Mouse (Mus musculus): Measurements from ENCODE around the gene Dnajc17.

The Dnajc17 gene

DNA sequence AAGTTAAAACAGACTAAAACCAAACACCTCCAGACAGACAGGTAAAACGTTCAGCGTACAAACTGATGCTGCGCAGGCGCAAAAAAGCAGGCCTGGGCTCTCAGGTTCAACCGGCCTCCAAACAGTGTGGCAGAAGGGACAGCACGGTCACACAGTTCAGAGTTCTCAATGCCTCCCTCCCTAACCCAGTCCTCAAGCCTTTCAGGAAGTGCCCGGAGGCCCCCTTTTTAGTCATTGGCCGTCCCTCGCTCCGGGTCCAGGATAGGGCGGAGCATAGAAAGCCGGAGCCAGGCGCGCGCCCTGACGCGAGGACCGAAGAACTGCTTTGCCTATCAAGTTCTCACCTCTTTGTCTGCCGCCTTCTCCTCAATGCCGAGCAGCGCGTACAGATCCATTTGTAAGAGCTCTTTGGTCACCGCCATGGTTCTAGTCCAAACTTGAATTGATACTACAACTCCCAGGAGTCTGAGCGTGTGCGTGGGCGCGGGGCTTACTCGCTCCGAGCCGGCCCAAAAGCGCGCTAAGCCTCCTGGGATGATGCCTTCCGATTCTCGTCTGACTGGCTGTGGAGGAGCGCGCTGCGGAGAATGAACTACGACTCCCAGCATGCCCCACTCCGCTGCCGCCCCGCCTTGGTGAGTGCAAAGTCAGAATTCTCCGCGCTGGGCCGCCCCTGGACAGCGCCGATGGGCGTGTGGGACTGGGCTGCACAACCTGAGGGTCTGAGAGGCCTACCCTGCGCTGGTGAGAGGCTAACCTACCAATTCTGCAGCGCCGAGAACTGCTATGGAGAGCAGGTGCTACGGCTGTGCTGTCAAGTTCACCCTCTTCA is at the start of gene Dnajc17, which contains the start of gene Zfyve19:
TSS of gene Dnajc17 (minus strand) at position 452 of the 832 bp plus-strand sequence.
TSS of gene Zfyve19 (plus strand) at position 274 of the 832 bp plus-strand sequence.
- DNase-seq (ENCODE audit: low read depth) = peak; percentile 98

- no peak for DNase-seq (ENCODE audit: low read depth)
These were observed 46.4 kb upstream of the Dnajc17 start for GRCm38 (mm10) chr2:119254976-119255375.

DNA sequence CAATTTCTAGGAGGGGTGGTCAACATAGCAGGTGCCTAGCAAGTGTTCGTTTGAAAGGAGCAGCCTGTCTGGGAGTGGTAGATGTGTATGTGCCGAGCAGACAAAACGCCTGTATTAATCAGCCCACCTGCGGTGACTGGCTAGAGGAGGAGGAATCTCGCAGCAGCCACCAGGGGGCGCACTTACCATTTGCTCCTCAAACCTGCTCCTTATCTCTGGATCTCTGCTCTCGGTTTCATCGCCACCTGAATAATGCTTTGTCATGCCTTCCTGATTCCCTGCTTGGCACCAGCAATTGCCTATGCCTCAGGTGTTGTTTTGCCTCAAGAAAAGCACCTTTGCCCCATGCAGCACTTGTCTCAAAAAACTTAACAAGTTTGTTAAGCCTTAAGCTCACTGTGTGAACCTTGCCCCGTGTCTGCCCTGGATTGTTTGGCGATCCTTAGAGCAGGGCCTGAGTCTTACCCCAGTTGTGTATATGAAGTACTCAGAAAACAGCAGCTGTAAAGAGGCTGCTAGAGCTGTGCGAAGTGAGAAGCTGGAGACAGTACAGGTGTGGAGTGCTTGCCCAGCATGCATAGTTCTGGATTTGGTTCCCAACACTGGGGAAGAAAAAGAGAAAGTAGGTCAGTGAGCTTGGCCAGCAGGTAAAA is 42.4 kb upstream of the Dnajc17 start:
- DNase-seq (ENCODE audit: low read depth) = peak; percentile 93

- DNase-seq (ENCODE audit: low read depth) = no peak
These were observed 41.8 kb upstream of the Dnajc17 start for GRCm38 (mm10) chr2:119250377-119250776.

- DNase-seq (ENCODE audit: low read depth) = no peak
These were observed 41.0 kb upstream of the Dnajc17 start for GRCm38 (mm10) chr2:119249592-119250061.

DNA sequence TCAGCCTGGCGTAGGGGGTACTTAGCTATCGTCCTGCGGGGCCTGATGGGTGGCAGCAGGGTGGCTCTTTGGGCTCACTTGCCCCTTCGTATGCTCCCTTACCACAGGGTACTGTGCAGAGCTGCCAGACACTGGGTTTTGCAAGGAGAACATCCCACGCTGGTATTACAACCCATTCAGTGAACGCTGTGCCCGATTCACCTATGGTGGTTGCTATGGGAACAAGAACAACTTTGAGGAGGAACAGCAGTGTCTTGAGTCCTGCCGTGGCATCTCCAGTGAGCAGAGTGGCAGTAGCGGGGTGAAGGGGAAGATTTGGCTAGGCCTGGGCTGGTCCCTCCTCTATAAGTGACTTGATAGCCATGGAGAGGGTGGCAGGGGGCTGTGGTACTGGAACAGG is 39.3 kb upstream of the Dnajc17 start:
- no peak for DNase-seq (ENCODE audit: low read depth)

DNA sequence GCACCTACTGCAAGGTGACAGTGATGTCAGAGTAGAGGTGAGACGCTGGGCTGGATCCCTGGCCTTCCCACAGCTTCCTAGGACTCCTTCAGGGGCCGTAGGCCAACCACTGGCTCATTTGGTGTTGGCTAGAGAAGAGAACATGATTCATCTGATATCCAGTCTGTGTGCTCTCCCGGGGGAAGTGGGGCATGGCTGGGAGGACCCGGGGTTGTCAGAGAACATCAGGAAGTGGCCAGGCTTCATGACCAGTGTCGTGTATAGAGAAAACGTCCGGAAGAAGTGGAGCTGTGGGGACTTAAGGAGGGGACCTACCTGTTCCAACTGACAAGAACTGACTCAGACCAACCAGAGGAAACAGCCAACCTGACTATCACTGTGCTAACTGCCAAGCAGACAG is 36.7 kb upstream of the Dnajc17 start:
- DNase-seq (ENCODE audit: low read depth) = no peak

DNA sequence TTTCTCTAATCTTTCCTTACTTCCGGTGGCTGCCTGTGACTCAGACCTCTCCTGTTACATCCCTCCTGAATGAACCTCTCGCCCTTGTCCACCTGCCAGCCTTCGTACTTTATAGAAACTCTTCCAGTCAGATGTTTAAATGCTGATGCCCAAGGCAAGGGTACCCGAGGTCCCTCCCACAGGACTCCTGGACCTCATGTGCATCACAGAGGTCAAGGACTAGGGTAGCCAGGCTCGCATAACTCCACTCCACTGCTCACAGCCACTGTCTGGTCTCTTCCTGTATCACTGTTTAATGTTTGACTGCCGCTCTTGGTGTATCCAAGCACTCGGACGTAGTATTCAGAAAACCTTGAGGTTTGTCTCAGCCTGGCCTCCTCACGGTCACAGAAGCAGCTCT is 34.0 kb upstream of the Dnajc17 start:
- no peak for DNase-seq (ENCODE audit: low read depth)

DNA sequence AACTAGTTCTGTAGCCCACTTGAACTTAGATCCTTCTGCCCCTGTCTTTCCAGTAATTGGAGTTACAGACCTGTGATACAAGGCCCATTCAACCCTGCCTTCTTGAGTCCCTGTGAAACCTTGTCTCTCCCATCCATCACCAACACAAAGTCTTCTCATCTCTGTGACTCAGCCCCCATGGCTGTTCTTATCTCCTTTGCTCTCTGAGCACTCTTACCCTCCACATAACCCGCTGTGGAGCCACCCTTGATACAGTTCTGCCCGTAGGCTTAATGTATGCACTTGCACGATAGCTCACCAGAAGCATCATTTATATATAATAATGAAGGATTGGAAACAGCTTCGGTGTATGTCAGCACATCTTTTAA is 32.2 kb upstream of the Dnajc17 start:
- no peak for DNase-seq (ENCODE audit: low read depth)

GRCm38 (mm10) chr2:119240075-119240818 is 31.7 kb upstream of the Dnajc17 start:
- no peak for DNase-seq (ENCODE audit: low read depth)

GRCm38 (mm10) chr2:119238671-119239070 is 30.1 kb upstream of the Dnajc17 start:
- DNase-seq (ENCODE audit: low read depth) = no peak

DNA sequence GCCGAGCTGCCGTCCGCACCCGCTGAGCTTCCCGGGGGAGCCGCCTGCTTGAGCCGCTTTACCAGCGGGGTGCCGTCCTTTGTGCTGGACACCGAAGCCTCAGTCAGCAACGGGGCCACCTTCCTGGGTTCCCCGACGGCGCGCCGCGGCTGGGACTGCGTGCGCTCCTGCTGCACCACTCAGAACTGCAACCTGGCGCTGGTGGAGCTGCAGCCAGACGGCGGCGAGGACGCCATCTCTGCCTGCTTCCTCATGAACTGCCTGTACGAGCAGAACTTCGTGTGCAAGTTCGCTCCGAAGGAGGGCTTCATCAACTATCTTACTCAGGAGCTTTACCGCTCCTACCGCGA is 29.3 kb upstream of the Dnajc17 start:
- peak; percentile 16 for DNase-seq (ENCODE audit: low read depth)

DNA sequence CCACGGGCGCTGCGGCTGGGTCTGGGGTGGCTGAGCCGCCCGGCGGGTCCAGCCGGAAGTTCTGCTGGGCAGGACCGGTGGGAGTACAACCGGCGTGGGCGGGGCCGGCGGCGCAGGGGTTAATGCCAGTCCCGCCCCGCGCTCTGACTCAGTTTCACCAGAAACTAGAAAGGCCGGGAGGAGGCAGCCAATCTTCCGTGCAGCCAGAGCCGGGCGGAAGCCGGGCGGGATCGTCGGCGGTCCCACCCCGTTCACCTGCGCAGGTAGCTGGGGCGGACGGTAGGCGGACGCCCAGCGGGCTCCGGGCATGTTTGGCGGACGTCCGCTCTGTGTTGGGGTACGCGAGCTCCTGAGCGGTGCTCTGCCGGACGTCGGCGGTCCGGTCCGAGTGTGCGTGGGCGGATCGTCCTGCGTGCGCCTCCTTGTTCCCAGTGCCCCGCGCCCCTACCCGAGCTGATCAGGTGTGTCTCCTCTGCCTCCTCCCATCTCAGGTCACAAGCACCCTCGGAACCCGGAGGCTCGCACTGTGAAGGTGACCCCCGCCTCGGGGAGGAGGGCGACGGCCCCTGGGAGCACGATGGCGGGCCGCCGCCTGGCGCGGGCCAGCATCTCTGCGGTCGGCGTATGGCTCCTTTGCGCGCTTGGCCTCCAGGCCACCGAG is 28.7 kb upstream of the Dnajc17 start, which contains the start of gene Spint1:
TSS of gene Spint1 (plus strand) at position 153 of the 661 bp plus-strand sequence.
- peak; percentile 31 for DNase-seq (ENCODE audit: low read depth)

GRCm38 (mm10) chr2:119236682-119237209 is 28.2 kb upstream of the Dnajc17 start:
- DNase-seq (ENCODE audit: low read depth) = no peak

DNA sequence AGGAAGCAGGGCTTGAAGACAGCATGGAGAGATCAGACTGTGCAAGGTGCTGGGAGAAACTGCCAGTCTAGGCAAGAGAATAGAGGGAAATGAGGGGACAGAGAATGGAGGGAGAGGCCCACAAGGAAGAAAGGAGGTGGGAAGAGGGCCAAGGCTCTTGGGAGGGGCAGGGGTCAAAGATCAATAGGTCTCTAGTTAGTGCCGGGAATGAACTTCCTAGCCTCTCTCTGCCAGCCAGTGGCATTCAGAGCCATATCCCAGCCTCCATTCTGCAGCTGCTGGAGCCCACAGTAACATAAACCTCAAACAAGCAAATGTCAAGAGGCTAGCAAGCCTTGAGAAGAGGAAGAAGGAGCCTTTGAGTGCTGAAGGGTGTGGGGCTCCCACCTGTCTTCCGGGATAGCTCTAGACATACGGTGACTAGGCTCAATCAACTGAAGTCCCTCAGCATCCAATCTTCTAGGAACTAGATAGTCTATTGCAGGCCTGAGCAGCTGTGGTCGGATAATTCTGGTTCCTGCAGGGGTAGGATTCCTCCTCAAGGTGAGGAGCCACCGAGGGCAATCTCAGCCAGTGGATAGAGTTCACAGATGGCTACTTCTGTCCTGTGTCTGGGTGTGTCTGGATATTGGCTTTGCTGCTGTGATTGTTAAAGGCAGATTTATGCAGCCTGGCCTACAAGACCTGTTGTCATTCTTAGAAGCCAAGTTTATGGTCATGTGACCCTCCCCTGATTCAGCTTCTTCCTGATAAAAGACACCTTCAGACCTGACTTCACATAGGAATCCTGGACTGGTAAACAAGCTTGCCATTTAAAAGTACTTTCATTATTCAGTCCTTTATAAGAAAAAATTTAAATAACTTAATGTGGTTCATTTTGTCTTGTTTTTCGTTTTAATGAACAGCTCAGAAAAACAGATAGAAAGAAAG is 21.4 kb upstream of the Dnajc17 start, which contains the start of gene Ppp1r14d:
TSS of gene Ppp1r14d (minus strand) at position 132 of the 930 bp plus-strand sequence.
- no peak for DNase-seq (ENCODE audit: low read depth)

DNA sequence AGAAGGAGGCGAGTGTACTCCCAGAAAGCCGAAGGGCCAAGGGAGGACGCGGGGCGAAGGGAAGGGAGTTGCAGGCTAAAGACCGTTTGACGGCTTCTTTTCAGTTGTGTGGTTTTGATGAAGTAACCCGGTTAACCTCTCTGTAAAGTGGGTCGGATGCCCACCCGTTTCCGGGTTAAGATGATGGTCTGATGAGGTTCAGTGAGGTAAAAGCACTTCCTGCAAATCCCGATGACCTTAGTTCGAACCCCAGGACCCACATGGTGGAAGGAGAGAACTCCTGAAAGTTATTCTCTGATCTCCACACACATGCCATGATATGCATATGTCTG is 547 bp upstream of the Dnajc17 start:
- DNase-seq (ENCODE audit: low read depth) = no peak

DNA sequence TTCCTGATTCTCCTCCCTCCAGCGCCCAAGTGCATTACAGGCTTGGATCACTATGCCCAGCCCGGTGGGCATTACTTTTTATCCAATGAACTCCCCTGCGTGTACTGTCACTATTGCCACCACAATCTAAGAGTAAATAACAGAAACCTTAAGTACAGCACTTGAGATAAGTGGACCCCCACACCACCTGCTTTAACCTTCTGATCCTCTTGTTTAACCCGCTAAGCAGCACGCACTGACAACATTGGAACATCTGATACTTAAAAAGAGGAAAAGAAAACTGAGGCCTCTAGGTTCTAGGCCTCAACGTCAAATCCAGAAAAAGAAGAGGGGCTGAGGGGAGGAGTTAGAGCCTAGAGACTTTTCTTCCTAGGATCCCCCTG is 643 bp downstream of the Dnajc17 start:
- DNase-seq (ENCODE audit: low read depth) = no peak

DNA sequence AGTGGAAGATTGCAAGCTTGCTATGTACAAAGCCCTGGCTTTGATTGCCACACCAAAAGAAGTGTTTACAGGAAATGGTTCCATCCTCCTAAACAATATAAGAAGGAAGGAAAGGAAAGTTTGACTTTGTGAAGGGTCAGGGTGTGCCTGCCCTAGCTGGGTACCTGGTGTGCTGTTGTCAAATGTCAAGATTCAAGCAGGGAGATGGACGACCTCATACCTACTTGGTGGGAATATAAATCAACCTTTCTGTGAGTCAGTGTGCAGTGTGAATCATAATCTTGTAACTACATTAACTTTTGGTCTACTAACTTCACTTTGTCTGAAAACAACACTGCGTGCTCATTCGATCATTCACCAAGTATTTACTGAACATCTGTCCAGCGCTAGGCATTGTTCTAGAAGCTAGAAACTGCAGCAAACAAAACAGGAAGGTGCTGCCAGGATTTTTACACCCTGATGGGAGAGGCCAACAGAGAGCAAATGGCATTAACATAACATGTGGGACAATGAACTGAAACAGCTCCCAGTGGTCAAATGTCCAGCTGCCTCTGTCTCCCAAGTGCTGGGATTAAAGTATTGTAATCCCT is 4.6 kb downstream of the Dnajc17 start:
- DNase-seq (ENCODE audit: low read depth) = no peak

GRCm38 (mm10) chr2:119202914-119203453 is 5.6 kb downstream of the Dnajc17 start:
- no peak for DNase-seq (ENCODE audit: low read depth)

DNA sequence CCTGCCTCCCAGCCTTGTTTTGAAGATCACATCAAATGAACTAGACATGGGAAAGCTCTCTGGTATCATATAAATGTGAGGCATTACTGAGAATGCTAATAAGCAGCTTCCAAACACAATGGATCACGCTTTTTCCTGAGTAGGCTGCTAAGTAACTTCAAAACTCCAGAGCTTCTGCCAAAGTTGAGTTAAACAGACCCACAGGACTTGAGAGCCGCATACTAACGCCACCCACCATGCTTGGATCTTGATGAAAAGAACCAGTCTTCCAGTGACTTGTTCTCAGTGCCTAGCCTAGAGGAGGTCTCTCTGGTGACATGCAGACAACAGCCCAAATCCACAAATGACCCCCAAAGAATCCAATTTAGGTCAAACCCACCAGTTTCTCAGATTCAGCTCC is 9.7 kb downstream of the Dnajc17 start:
- no peak for DNase-seq (ENCODE audit: low read depth)

Measured in induced T-regulatory cell, adult 2 months (primary cell).